Mouse (Mus musculus): Measurements from ENCODE around the gene Dnajc17. TPM values are rescaled to one million over a fixed set of nuclear protein-coding genes. Genes with fewer than 3 reads are reported as not detected.

The Dnajc17 gene
- polyA plus RNA-seq (2014; fragmentation: Illumina TruSeq; extraction: RNeasy Lipid Tissue Mini Kit (QIAGEN cat#74804); ENCODE audit: low read depth, low replicate concordance) = 1.9 TPM

GRCm38 (mm10) chr2:119208344-119209175 lies at the start of gene Dnajc17, which contains the start of gene Zfyve19:
Dnajc17 (minus strand) TSS chr2:119208795.
Zfyve19 (plus strand) TSS chr2:119208617.

GRCm38 (mm10) chr2:119237210-119237870 lies 28.7 kb upstream of the Dnajc17 start, which contains the start of gene Spint1:
Spint1 (plus strand) TSS chr2:119237362.

GRCm38 (mm10) chr2:119229775-119230704 lies 21.4 kb upstream of the Dnajc17 start, which contains the start of gene Ppp1r14d:
Ppp1r14d (minus strand) TSS chr2:119229906.

GRCm38 (mm10) chr2:119173991-119174651 lies 34.5 kb downstream of the Dnajc17 start, which contains the start of gene Gm14137:
Gm14137 (plus strand) TSS chr2:119174509.

GRCm38 (mm10) chr2:119166901-119167865 lies 41.4 kb downstream of the Dnajc17 start, which contains the start of gene Gchfr:
Gchfr (plus strand) TSS chr2:119167773.

GRCm38 (mm10) chr2:119156681-119157572 lies 51.7 kb downstream of the Dnajc17 start, which contains the start of gene Rmdn3:
Rmdn3 (minus strand) TSS chr2:119157034.

Other genes with a start within 250 kb of the Dnajc17 start
- gene Ccdc32, start 179.4 kb downstream of the Dnajc17 start, polyA plus RNA-seq (2014; fragmentation: Illumina TruSeq; extraction: RNeasy Lipid Tissue Mini Kit (QIAGEN cat#74804); ENCODE audit: low read depth, low replicate concordance) = 11.6 TPM
- 3.2 TPM for gene Rpusd2, start 174.0 kb downstream of the Dnajc17 start, polyA plus RNA-seq (2014; fragmentation: Illumina TruSeq; extraction: RNeasy Lipid Tissue Mini Kit (QIAGEN cat#74804); ENCODE audit: low read depth, low replicate concordance)
- gene Knl1, start 161.7 kb downstream of the Dnajc17 start, polyA plus RNA-seq (2014; fragmentation: Illumina TruSeq; extraction: RNeasy Lipid Tissue Mini Kit (QIAGEN cat#74804); ENCODE audit: low read depth, low replicate concordance) = 0.20 TPM
- 0.69 TPM for gene Rad51, start 96.0 kb downstream of the Dnajc17 start, polyA plus RNA-seq (2014; fragmentation: Illumina TruSeq; extraction: RNeasy Lipid Tissue Mini Kit (QIAGEN cat#74804); ENCODE audit: low read depth, low replicate concordance)
- gene Rmdn3, start 51.8 kb downstream of the Dnajc17 start, polyA plus RNA-seq (2014; fragmentation: Illumina TruSeq; extraction: RNeasy Lipid Tissue Mini Kit (QIAGEN cat#74804); ENCODE audit: low read depth, low replicate concordance) = 42.6 TPM
- not detected for gene Gchfr, start 41.0 kb downstream of the Dnajc17 start, polyA plus RNA-seq (2014; fragmentation: Illumina TruSeq; extraction: RNeasy Lipid Tissue Mini Kit (QIAGEN cat#74804); ENCODE audit: low read depth, low replicate concordance)
- not detected for gene Gm14137, start 34.3 kb downstream of the Dnajc17 start, polyA plus RNA-seq (2014; fragmentation: Illumina TruSeq; extraction: RNeasy Lipid Tissue Mini Kit (QIAGEN cat#74804); ENCODE audit: low read depth, low replicate concordance)
- 3.5 TPM for gene Zfyve19, start 178 bp downstream of the Dnajc17 start, polyA plus RNA-seq (2014; fragmentation: Illumina TruSeq; extraction: RNeasy Lipid Tissue Mini Kit (QIAGEN cat#74804); ENCODE audit: low read depth, low replicate concordance)
- 1.1 TPM for gene Ppp1r14d, start 21.1 kb upstream of the Dnajc17 start, polyA plus RNA-seq (2014; fragmentation: Illumina TruSeq; extraction: RNeasy Lipid Tissue Mini Kit (QIAGEN cat#74804); ENCODE audit: low read depth, low replicate concordance)
- 14.7 TPM for gene Spint1, start 28.6 kb upstream of the Dnajc17 start, polyA plus RNA-seq (2014; fragmentation: Illumina TruSeq; extraction: RNeasy Lipid Tissue Mini Kit (QIAGEN cat#74804); ENCODE audit: low read depth, low replicate concordance)
- 0.44 TPM for gene Rhov, start 62.5 kb upstream of the Dnajc17 start, polyA plus RNA-seq (2014; fragmentation: Illumina TruSeq; extraction: RNeasy Lipid Tissue Mini Kit (QIAGEN cat#74804); ENCODE audit: low read depth, low replicate concordance)
- 0.20 TPM for gene Vps18, start 79.9 kb upstream of the Dnajc17 start, polyA plus RNA-seq (2014; fragmentation: Illumina TruSeq; extraction: RNeasy Lipid Tissue Mini Kit (QIAGEN cat#74804); ENCODE audit: low read depth, low replicate concordance)
- 0.28 TPM for gene Dll4, start 117.0 kb upstream of the Dnajc17 start, polyA plus RNA-seq (2014; fragmentation: Illumina TruSeq; extraction: RNeasy Lipid Tissue Mini Kit (QIAGEN cat#74804); ENCODE audit: low read depth, low replicate concordance)
- gene Chac1, start 142.4 kb upstream of the Dnajc17 start, polyA plus RNA-seq (2014; fragmentation: Illumina TruSeq; extraction: RNeasy Lipid Tissue Mini Kit (QIAGEN cat#74804); ENCODE audit: low read depth, low replicate concordance) = 0.28 TPM